Mouse (Mus musculus) adipocyte (in vitro differentiated cells): ENCODE data around the gene Tbc1d4.

Experiments used
- DNase-seq: peaks from one replicate; pipeline ENCODE4 v3.0.0-alpha.2; 2016; ENCODE audit warnings: low spot score

Tbc1d4 gene

GRCm38 (mm10) chr14:101501452-101501851 is 107.5 kb downstream of the Tbc1d4 start:
- DNase-seq = no peak

GRCm38 (mm10) chr14:101500826-101501225 is 108.2 kb downstream of the Tbc1d4 start:
- DNase-seq = no peak

DNA sequence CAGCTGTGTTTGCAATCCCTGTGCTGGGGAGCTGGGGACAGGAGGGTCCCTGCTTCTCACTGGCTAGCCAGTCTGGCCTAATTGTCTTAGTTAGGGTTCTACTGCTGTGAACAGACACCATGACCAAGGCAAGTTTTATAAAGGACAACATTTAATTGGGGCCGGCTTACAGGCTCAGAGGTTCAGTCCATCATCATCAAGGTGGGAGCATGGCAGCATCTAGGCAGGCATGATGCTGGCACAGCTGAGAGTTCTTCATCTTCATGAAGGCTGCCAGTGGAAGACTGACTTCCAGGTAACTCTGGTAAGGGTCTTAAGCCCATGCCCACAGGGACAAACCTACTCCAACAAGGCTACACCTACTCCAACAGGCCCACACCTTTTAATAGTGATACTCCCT is 109.2 kb downstream of the Tbc1d4 start:
- DNase-seq = no peak

- no peak for DNase-seq
Observed at GRCm38 (mm10) chr14:101488264-101488810, 120.7 kb downstream of the Tbc1d4 start.

GRCm38 (mm10) chr14:101486550-101486949 is 122.4 kb downstream of the Tbc1d4 start:
- no peak for DNase-seq

DNA sequence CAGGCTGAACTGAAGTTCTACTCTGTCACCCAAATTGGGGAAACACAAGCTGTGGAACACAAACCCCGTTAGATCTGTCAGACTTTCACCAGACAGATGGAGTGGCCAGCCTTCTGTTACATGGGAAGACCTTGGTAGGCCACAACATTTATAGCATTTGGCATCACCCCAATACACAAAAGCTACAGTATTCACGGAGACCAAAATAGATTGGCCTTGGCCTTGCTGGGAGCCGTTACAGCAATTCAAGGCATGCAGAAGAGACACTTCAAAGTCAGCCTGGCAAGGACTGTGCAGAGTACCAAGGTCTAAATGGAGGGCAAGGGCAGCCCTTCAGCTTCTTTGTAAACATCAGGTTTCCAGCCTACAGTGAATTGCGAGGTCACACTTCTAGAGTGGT is 125.8 kb downstream of the Tbc1d4 start:
- peak; percentile 56 for DNase-seq

- DNase-seq = peak; percentile 47
Observed at GRCm38 (mm10) chr14:101482270-101482669, 126.7 kb downstream of the Tbc1d4 start.

DNA sequence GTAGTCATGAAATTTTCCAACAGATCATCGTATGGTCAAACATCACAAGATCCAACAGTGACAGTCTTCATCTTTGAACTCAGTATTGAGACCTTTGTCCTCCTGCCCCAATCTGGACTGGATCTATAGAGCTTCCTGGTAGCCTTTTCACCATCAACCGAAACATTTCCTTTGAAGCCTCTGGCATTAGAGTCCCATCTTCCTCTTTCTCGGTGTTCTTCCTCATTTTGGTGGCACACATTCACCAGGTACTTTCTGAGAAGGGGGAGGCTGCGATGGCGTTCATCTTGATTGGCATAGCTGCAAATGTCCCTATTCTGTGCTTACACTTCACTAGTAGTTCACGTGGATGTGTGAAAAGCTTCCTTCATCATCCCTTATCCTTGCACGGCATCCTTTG is 127.8 kb downstream of the Tbc1d4 start:
- no peak for DNase-seq

- DNase-seq = no peak
Observed at GRCm38 (mm10) chr14:101480541-101480940, 128.4 kb downstream of the Tbc1d4 start.

- no peak for DNase-seq
Observed at GRCm38 (mm10) chr14:101477827-101478220, 131.2 kb downstream of the Tbc1d4 start.

- DNase-seq = no peak
Observed at GRCm38 (mm10) chr14:101477081-101477826, 131.7 kb downstream of the Tbc1d4 start.

DNA sequence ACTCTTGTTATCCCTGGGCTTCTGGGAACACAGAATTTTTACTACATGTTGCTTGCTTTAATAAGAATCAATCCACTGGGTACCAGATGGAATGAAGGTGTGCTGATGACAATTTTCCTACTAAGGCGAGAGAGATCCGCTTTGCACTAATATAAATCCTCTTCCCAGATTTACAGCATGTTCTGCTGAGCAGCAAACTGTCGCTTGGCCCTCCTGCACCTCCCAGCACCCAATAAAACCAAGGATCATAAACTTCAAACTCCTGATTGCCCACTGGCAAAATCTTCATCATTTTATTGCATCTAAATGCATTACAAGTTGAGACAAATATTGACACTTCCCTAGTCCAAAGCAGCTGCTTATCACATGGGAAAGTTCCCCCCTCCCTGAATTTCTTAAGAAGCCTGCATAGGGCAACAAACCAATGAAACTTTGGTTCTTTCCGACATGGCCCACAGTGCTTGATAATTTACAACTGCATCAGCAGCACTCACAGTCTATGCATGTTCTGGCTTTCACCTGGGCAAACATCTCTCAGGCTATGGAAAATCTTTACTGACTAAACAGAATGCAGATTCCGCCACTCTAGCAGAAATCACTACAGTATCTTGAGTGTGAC is 139.4 kb downstream of the Tbc1d4 start:
- DNase-seq = no peak

DNA sequence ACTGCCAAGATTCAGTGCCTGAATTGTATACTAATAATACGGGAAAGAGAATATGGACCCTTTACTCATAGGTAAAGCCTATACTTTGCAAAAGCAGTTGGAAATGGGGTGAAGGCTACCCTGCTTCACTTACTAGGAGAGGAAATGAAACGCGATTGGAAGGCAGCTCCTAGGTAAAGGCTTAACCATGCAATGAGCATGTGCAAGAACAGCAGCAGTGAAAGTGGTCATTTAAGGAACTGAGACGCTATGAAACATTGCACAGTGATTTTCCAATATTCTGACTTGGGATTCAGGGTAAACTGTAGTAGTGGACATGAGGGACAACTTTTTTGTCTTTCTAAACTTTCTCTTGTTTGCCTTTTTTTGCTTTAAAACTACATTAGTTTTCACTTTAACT is 140.8 kb downstream of the Tbc1d4 start:
- DNase-seq = no peak

GRCm38 (mm10) chr14:101467532-101467931 is 141.5 kb downstream of the Tbc1d4 start:
- no peak for DNase-seq

DNA sequence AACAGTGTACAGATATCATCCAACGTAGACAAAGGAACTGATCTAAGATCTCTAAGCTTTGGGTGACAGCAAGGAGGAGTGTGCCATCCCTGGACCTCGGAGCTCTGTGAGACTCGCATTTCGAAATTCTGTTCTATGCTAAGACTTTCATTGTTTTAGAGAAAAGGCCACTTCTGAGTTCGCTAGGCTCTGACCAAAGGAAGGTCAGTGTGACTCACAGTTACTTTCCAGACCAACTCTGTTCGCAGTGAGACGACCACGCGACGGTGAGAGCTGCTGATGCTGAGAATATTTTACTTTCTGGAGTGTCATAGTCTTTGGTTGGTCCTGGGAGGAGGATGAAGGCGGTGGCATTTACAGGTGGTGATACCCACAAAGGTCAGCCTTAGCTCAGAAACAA is 142.5 kb downstream of the Tbc1d4 start:
- peak; percentile 5 for DNase-seq

- DNase-seq = no peak
Observed at GRCm38 (mm10) chr14:101465893-101466292, 143.1 kb downstream of the Tbc1d4 start.

DNA sequence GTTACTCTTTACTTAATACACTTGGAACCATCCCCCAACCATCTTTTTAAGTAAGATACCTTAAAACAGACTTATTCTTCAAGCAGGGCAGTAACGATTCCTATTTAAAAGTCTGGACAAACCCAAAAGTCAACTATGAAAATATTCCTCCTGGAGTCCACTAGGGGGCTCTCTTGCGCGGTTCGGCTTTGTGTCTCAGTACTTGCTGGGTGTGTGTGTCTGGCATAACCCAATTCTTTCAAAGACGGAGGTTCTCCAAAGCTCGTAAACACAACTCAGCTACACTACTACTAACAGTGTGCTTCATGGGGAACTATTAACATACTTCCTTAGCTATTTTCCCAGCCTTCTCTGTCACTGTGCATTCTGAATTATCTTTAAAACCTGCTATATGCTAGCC is 148.2 kb downstream of the Tbc1d4 start:
- DNase-seq = peak; percentile 82

- DNase-seq = no peak
Observed at GRCm38 (mm10) chr14:101452915-101453314, 156.1 kb downstream of the Tbc1d4 start.

DNA sequence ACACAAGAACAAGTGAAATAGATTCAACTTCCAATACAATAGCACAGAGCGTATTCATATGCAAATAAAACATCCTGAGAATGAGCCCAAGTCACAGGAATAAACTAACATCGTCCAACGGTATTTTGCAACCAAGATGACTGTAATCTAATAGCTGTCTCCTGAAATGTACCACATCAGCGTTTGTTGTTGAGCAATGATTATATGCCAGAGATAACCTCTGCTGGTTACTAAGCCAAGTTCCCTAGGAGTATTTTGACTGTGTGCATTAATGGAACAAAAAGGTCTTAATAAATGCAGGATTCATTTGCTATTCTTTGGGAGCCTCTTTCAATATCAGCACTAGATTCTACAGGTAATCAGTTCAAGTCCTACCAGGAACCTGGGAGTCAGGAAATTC is 161.1 kb downstream of the Tbc1d4 start:
- DNase-seq = no peak

DNA sequence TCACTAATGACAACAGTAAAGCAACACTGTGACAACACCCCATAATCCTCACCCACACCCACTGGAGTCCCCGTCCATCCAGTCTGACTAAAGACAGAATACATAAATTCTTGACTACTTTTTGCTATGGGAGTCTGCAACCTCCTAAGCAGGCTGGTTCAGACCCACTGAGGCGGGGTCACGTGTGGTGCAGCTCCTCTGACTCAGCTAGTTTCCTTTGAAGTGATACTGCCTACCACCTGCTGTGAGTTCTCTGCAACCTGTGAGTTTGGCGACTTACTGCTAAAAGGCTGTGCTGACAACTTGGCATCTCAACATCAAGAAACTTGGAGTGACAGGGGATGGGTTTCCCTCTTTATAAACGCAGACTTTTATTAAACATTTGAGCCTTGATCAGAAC is 163.8 kb downstream of the Tbc1d4 start:
- no peak for DNase-seq

DNA sequence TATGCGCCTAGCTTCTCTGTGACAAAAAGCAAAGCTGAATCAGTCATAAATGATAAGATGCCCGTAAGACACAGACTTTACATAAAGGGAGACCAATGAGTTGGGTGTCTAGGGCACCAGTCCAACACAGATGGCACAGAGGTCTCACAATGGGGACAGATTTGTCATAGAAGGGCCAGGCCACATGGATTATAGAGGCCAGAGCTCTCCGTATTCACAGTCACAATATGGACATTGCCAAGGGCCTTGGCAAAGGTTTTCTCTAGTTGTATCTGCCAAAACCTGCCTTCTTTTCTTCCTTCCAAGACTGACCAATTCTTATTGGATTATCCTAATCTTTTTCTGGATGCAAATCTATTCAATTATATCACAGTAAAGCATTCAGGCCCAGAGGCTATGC is 171.1 kb downstream of the Tbc1d4 start:
- peak; percentile 14 for DNase-seq

- DNase-seq = no peak
Observed at GRCm38 (mm10) chr14:101430536-101430935, 178.5 kb downstream of the Tbc1d4 start.

DNA sequence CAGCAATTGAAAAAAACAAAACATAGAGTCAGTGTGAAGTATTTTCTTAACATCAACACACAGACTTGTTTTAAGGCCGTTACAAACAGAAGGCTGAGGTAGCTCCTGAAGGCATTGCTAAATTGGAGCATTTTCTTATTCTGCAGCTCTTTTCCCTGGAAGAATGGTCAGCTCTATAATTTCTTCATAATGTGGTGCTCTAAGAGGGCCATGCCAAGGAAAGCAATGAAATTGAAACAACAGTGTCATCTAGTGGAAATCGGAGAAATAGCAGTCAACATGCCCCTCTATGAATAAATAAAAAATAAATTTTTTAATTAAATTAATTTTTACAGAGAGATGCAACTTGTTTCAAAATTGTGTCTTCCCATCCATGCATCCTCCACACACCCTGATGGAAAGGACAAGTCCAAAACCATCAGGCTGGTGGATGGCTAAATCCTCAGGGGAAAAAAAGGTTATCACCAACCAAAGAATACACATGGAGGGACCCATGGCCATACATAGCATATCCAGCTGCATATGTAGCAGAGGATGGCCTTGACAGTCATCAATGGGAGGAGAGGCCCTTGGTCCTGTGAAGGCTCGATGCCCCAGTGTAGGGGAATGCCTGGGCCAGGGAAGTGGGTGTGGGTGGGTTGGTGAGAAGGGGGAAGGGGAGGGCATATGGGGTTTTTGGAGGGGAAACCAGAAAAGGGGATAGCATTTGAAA is 180.0 kb downstream of the Tbc1d4 start:
- peak; percentile 65 for DNase-seq
